Mouse (Mus musculus) hindbrain, embryonic 11.5 days (tissue): Measurements from ENCODE around the gene Hoxa6. TPM values are rescaled to one million over a fixed set of nuclear protein-coding genes. Genes with fewer than 3 reads are reported as not detected.

Experiments used
- ATAC-seq: fragments of 200-750 bp; cut with Nextera tagmentation; 2 replicates; pipeline ENCODE4 v1.8.0; 2017; ENCODE audit warnings: mild to moderate bottlenecking, moderate TSS enrichment, moderate library complexity; ENCODE audit not compliant: low FRiP score
- DNase-seq: peaks from one replicate; pipeline ENCODE4 v3.0.0-alpha.2; 2015; ENCODE audit warnings: low spot score
- H3K27ac ChIP-seq: fragments of 300-500 bp; sonication (generic); 2 replicates; pipeline ENCODE4 v1.5.1; 2014; ENCODE audit warnings: mild to moderate bottlenecking, low read depth, low read length
- H3K27me3 ChIP-seq: fragments of 300-500 bp; sonication (generic); 2 replicates; pipeline ENCODE4 v1.6.1; 2014; ENCODE audit warnings: mild to moderate bottlenecking, low read length, moderate library complexity, mixed read lengths; ENCODE audit not compliant: control insufficient read depth, insufficient read depth
- H3K36me3 ChIP-seq: fragments of 300-500 bp; sonication (generic); 2 replicates; pipeline ENCODE4 v1.6.1; 2014; ENCODE audit warnings: mild to moderate bottlenecking, low read length, moderate library complexity, mixed read lengths; ENCODE audit not compliant: control insufficient read depth, insufficient read depth
- H3K4me1 ChIP-seq: fragments of 300-500 bp; sonication (generic); replicated peaks from 2 replicates; pipeline ENCODE4 v1.6.1; 2014; ENCODE audit warnings: low read length, mixed read lengths; ENCODE audit not compliant: control insufficient read depth, insufficient read depth
- H3K4me2 ChIP-seq: fragments of 300-500 bp; sonication (generic); replicated peaks from 2 replicates; pipeline ENCODE4 v1.6.1; 2014; ENCODE audit warnings: mild to moderate bottlenecking, low read depth, low read length
- H3K4me3 ChIP-seq: fragments of 300-500 bp; sonication (generic); 2 replicates; pipeline ENCODE4 v1.5.1; 2014; ENCODE audit warnings: low read depth, low read length
- H3K9ac ChIP-seq: fragments of 300-500 bp; sonication (generic); 2 replicates; pipeline ENCODE4 v1.6.1; 2014; ENCODE audit warnings: low read depth, low read length
- H3K9me3 ChIP-seq: fragments of 300-500 bp; sonication (generic); 2 replicates; pipeline ENCODE4 v1.6.1; 2016; ENCODE audit warnings: low read length; ENCODE audit not compliant: control insufficient read depth
- WGBS: fragments of 180-500 bp; shearing (Covaris S2); extraction: QIAGEN DNeasy Blood & Tissue Kit; methylation state at CpG from one replicate; pipeline ENCODE4 v1.1.7; 2014; 5-methylcytosine and 5-hydroxymethylcytosine counted together
- polyA plus RNA-seq: library from polyadenylated mRNA; unstranded; fragments of >200 nt; fragmentation: Nextera tagmentation; extraction: Ambion mirVana; gene quantifications from 2 replicates; pipeline ENCODE4 v1.2.1, GENCODE M21; 2014

Hoxa6 gene
- polyA plus RNA-seq, 1 experiment from 2014 or later, result 2.1 TPM

DNA sequence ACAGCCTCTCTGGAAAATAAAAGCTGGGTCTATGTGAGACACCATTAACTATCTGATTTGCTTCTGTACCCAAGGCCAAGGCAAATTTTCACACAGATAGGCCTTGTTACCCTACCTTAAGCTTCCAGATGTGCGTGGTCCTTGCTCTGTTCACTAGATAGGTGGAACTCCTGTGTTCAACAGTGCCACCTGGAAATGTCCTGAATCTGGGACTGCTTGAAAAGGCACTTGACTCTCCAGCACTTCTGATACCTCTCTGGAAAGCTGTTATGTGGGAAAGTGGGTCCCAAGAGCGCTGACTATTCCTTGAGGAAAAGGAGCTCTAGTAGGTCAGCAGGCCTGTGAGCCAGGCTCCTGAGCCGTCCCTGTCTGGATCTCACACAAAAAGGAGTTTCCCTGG is 28.3 kb upstream of the Hoxa6 start:
- DNase-seq (no peak), ATAC-seq (no peak)
- H3K4me3 ChIP-seq, result no peak overlapping the region
- H3K9ac ChIP-seq, result no peak overlapping the region
- no peak overlapping the region for H3K27ac ChIP-seq
- H3K9me3 ChIP-seq, result no peaks in the 10 kb centered on the region
- peaks cover 94% of the 10 kb centered on the region for H3K27me3 ChIP-seq
- 6% methylated on average over 3 of the region's 3 CpGs for WGBS
- 0 out of 2 replicates have a peak, but pooled peaks cover 3% of the 10 kb centered on the region for H3K4me1 ChIP-seq
- no peak overlapping the region for H3K4me2 ChIP-seq
- no peaks in the 10 kb centered on the region for H3K36me3 ChIP-seq

GRCm38 (mm10) chr6:52235866-52236265 is 27.3 kb upstream of the Hoxa6 start:
- H3K4me2 ChIP-seq, result no peak overlapping the region
- peaks cover 89% of the 10 kb centered on the region for H3K27me3 ChIP-seq
- no peaks in the 10 kb centered on the region for H3K36me3 ChIP-seq
- H3K4me1 ChIP-seq, result 0 out of 2 replicates have a peak, but pooled peaks cover 3% of the 10 kb centered on the region
- no peak overlapping the region for H3K27ac ChIP-seq
- ATAC-seq (no peak), DNase-seq (no peak)
- no peak overlapping the region for H3K9ac ChIP-seq
- no peak overlapping the region for H3K4me3 ChIP-seq
- 20% methylated on average over 6 of the region's 6 CpGs for WGBS
- H3K9me3 ChIP-seq, result no peaks in the 10 kb centered on the region

- Histone ChIP-seq H3K27ac (no peak overlapping the region), H3K4me1 (0 out of 2 replicates have a peak, but pooled peaks cover 3% of the 10 kb centered on the region), H3K9ac (no peak overlapping the region), H3K36me3 (no peaks in the 10 kb centered on the region), H3K4me3 (no peak overlapping the region), H3K4me2 (no peak overlapping the region), H3K9me3 (no peaks in the 10 kb centered on the region), H3K27me3 (peaks cover 89% of the 10 kb centered on the region)
- ATAC-seq (no peak), DNase-seq (no peak)
- WGBS, result 27% methylated on average over 9 of the region's 9 CpGs
Measured at GRCm38 (mm10) chr6:52235267-52235666, 26.7 kb upstream of the Hoxa6 start.

- Histone ChIP-seq H3K4me1 (0 out of 2 replicates have a peak, but pooled peaks cover 3% of the 10 kb centered on the region), H3K9ac (no peak overlapping the region), H3K27me3 (peaks cover 89% of the 10 kb centered on the region), H3K4me2 (no peak overlapping the region), H3K4me3 (no peak overlapping the region), H3K27ac (no peak overlapping the region), H3K9me3 (no peaks in the 10 kb centered on the region), H3K36me3 (no peaks in the 10 kb centered on the region)
- no peak for DNase-seq
- ATAC-seq, result no peak
- under 1% methylated on average over 51 of the region's 68 CpGs for WGBS
Measured at GRCm38 (mm10) chr6:52234428-52235140, 26.1 kb upstream of the Hoxa6 start.

DNA sequence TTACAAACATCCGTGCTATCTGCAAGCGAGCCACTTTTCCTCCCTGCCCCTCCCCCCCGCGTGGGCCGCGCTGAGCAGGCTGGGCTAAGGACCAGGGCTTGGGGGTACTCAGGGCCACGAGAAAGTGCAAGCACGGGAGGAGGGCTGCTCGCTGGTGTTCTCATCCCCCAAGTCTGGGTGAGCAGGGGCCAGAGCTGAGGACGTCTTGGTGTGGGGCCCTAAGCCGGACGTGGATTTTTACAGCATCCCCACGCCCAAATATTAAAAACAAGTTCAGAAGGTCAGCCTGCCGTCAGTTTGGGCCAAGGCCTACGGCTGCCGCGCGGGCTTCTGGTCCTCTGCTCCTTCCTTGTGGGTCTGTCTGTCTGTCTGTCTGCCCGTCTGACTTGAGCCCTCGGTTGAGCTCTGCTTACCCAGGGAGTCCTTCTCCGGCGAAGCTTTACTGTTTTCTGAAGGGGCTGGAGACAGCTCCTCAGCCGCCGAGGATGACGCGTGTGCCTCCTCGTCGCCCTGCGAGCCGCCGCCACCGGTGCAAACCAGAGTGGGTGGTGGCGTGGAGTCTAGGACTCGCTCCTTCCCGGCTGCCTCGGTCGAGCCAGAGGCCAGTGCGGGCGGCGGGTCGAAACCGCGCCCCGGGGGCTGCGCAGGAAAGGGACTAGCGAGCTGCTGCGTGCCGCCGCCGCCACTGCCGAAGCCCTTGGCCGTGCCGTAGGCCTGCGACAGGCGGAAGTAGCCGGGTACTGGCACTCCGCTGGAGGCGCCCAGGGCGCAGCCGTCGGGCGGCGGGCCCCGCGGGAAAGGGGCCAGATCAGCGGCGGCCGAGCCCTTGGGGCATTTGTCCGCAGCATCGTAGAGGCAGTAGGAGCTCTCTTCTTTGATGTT is 25.3 kb upstream of the Hoxa6 start:
- Histone ChIP-seq H3K36me3 (no peaks in the 10 kb centered on the region), H3K4me3 (0 out of 2 replicates have a peak overlapping the region, but pooled peaks have one; percentile 2), H3K4me2 (no peak overlapping the region), H3K4me1 (0 out of 2 replicates have a peak, but pooled peaks cover 3% of the 10 kb centered on the region), H3K9ac (no peak overlapping the region), H3K27ac (no peak overlapping the region), H3K9me3 (no peaks in the 10 kb centered on the region), H3K27me3 (peaks cover 91% of the 10 kb centered on the region)
- no peak for DNase-seq
- ATAC-seq, result no peak
- 1% methylated on average over 69 of the region's 70 CpGs for WGBS

GRCm38 (mm10) chr6:52232984-52233545 is 24.5 kb upstream of the Hoxa6 start:
- H3K27me3 ChIP-seq, result peaks cover 94% of the 10 kb centered on the region
- DNase-seq (peak; percentile 65), ATAC-seq (no peak)
- no peak overlapping the region for H3K9ac ChIP-seq
- H3K36me3 ChIP-seq, result no peaks in the 10 kb centered on the region
- under 1% methylated on average over 23 of the region's 23 CpGs for WGBS
- H3K9me3 ChIP-seq, result no peaks in the 10 kb centered on the region
- H3K4me1 ChIP-seq, result 0 out of 2 replicates have a peak, but pooled peaks cover 3% of the 10 kb centered on the region
- no peak overlapping the region for H3K4me3 ChIP-seq
- H3K27ac ChIP-seq, result no peak overlapping the region
- H3K4me2 ChIP-seq, result no peak overlapping the region

- peak; percentile 66 for DNase-seq
- Histone ChIP-seq H3K9me3 (no peaks in the 10 kb centered on the region), H3K4me2 (no peak overlapping the region), H3K36me3 (no peaks in the 10 kb centered on the region), H3K27ac (no peak overlapping the region), H3K27me3 (peaks cover 93% of the 10 kb centered on the region), H3K9ac (no peak overlapping the region), H3K4me1 (0 out of 2 replicates have a peak, but pooled peaks cover 3% of the 10 kb centered on the region), H3K4me3 (no peak overlapping the region)
- no peak for ATAC-seq
- WGBS, result under 1% methylated on average over 18 of the region's 18 CpGs
Measured at GRCm38 (mm10) chr6:52232568-52232965, 24.0 kb upstream of the Hoxa6 start.

- H3K27me3 ChIP-seq, result peaks cover 93% of the 10 kb centered on the region
- DNase-seq, result peak; percentile 61
- H3K4me2 ChIP-seq, result no peak overlapping the region
Measured at GRCm38 (mm10) chr6:52231885-52232567, 23.5 kb upstream of the Hoxa6 start.

More at GRCm38 (mm10) chr6:52231885-52232567, 23.5 kb upstream of the Hoxa6 start:
- Histone ChIP-seq H3K36me3 (no peaks in the 10 kb centered on the region), H3K4me1 (0 out of 2 replicates have a peak, but pooled peaks cover 3% of the 10 kb centered on the region), H3K27ac (no peak overlapping the region), H3K9ac (no peak overlapping the region), H3K4me3 (no peak overlapping the region), H3K9me3 (no peaks in the 10 kb centered on the region)
- WGBS, result under 1% methylated on average over 18 of the region's 18 CpGs
- no peak for ATAC-seq
